Mouse (Mus musculus) common myeloid progenitor, adult 5-6 weeks (primary cell): ENCODE data around the gene Casq2. TPM values are rescaled to one million over a fixed set of nuclear protein-coding genes. Genes with fewer than 3 reads are reported as not detected.

Experiments
- ATAC-seq: replicated peaks from 2 replicates; pipeline ENCODE4 v1.8.0; 2016; ENCODE audit warnings: low read depth, mild to moderate bottlenecking, moderate TSS enrichment, inconsistent platforms; ENCODE audit not compliant: poor library complexity, severe bottlenecking
- total RNA-seq: library from RNA; stranded (forward); fragments of 200-1000, 187-1606 nt; gene quantifications from 2 replicates; pipeline ENCODE4 v1.2.3, GENCODE M21; 2017

The Casq2 gene
- total RNA-seq, 1 experiment from 2014 or later = not detected

DNA sequence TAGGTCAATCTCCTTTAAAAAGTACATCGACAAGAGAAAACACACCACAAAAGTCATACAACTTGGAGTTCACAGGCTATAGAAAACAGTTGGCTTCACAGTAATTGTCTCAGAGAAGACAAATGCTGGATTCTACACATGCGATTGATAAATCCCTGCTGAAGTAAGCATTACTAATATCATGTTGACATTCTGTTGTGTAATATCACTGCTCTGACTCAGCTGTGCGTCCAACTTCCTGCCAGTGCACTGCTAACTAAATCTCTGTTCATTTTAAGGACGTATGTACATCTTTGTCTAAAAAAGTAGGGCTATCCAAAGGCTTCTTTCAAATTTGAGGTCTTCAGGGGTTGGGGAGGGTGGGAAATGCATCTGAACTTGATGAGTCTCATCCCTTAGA, 101.2 kb downstream of the Casq2 start:
- no peak for ATAC-seq

DNA sequence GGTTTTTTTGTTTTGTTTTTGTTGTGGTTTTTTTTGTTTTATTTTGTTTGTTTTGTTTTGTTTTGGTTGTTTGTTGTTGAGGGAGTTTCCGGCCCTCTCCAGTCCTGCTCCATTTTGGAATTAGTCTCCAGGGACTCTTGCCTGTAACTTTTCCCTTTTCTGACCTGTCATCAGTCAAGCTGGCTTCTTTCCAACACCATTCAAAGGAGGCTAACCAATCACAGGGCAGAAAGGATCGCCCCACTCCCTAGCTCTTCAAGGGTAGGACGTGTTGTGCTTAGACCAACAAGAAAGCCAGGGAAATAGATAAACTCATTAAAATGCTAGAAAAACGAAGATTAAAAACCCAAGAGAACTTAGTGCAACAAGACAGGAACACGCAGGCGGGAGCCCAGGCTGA, 102.8 kb downstream of the Casq2 start:
- no peak for ATAC-seq

DNA sequence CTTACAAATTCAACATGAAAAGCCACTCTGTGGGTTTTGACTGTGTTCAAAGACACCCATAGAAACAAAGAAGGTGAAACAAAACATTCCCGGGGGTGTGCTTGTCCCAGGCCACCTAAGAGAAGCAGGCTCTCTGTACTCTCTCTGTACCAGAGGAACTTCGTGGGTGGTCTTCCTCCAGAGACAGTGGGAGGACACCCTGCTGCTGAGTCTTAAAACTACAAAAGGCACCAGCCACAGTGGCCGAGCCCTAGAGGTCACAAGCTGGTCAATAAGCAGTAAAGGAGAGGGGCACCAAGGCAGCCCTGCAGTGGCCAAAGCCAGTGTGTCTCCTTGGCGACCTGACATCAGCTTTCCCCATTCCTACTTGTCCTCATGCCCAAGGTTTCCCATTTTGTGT, 103.8 kb downstream of the Casq2 start:
- ATAC-seq = no peak

DNA sequence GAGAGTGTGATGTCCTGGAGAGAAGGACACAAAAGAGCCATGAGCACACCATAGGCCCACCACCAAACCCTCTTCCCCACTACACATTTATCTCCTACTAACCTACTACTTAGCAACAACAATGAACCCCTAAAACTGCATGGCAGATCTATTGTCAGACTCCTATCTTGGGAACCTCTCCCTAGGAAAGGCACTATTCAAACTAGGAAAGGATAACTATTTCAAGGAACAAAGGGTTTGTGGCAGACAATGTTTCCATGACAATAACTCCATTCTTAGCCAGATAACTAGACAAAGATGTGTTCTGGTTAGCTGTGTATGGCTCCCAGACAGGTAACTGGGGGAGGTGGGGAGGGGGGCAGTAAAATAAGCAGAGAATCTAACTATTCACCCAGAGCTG, 104.4 kb downstream of the Casq2 start:
- ATAC-seq = no peak

DNA sequence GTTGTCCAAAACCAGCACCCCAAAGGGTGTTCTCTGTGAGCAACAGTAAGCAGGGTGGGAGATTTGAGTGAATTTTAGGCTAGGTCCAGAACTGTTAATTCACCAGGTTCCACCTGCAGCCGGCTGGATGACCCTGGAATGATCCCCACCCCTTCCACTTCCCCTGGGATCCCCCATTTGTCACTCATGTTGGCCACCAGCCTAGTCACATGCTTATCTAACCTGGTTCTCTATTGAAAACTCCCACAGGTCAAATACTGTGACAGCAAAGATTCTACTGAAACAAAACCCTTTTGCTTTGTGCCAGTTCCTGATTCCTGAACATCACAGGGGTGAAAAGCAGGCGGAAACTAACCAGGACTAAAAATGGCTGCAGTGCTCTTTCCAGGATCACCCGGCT, 105.4 kb downstream of the Casq2 start:
- no peak for ATAC-seq

DNA sequence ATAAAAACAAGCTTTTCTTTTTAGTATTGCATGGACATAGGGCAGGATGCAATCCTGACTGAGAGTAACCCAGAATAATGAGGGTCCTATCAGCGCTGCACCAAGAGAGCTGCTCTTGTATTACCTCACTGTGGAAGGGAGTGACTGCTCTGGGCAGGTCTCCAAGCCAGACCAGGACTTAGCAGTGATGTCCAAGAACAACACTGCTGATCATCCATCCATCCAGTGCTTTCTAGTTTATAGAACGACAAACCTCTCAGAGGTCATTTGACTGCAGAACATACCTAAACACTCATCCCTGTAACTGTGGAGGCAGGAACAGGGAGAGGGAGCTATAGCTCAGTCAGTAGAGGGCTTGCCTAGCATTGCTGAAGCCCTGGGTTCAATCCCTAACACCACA, 106.4 kb downstream of the Casq2 start:
- ATAC-seq = no peak

DNA sequence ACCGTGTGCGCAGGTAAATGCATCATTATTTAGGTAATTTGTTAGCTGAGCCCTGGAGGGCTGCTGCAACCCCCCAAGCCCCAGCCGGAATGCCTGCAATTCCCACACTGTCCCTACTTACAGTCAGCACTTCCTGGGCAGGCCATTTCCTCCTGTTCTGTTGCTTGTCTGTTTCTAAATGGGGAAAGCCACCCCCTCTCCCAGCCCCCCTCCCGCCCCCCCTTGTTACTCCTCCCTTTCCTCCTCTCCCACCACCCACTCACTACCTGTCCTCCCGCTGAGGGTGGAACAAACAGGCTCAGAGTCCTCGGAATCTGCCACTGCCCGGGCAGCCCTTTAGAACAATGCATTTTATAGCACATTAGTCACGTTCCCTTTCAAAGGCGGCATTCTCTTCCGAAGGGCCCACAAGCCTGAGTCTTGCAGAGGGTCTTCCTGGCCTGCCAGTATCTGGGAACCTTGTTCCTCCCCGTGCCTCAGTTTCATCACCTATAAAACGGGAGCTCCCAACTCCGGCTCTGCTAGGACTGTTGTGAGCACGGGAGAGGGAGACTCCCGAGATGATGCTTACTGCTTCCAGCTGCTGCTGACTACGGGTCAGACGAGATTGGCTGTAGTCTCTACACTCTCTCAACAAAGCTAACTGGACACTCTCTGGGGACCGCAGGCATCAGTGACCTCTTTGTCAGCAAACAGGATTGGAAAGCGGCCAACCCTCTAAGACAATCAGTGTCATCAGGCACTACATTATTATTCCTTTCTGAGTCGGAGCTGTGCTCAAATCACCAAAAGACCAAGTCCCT, 107.5 kb downstream of the Casq2 start:
- ATAC-seq = no peak

DNA sequence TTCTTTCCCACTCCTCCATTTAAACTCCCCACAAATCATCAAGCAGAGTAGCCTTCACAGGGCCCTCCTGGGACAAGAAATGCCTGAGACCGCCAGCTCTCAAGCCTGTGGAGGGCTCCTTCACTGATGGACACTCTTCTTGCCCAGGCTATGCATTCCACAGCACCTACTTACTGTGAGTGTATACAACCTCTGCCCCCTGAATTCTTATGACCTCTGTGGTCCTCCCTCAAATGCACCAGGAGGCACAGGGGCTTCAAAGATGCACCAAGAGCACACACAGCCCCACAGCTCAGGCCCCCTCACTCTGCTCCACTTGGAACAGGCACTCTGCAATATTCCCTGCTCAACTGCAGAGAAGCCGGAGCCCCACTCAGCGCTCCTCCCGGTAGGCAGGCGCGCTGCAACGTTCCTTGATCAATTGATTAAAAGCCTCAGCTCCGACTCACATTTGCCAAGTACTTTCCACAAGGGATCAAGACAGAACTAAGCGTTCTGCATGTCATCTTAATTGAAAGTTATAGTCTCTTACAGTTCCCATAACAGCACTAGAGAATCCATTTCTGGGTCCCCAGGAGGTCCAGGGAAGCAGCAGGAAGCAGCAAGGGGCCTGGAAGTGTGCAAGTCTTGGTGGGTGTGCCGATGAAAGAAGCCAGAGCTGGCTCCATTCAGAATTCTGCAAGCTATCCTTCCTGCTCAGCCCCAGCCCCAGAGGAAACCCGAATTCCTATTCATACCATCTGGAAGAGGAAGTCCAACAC, 108.3 kb downstream of the Casq2 start:
- ATAC-seq = peak; percentile 43; the same call in 1 of the 2 replicates

DNA sequence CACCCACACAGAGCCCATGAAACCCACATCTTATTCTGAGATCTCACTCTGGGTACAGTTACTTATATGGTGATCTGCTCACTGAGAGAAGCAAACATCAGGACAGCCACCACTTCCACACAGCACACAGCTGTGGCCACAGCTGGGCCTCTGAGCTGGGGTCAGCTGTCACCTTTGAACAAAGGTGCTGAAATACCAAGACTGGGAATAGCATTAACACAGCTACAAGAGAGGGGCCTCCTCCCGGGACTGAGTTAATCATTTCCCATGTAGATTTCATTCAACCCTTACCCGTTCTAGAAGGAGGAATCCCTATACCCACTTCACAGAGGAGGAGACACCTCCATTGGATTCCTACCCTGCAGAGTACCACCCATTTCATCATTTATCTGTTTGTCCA, 109.5 kb downstream of the Casq2 start:
- ATAC-seq = no peak

Other genes starting within 250 kb of the Casq2 start
- gene Mab21l3, start 237.5 kb upstream of the Casq2 start, total RNA-seq = not detected in 2 replicates
- gene Slc22a15, start 162.0 kb upstream of the Casq2 start, total RNA-seq = 6.7 and 7.7 TPM in 2 replicates
- gene Nhlh2, start 76.3 kb upstream of the Casq2 start, total RNA-seq = not detected in 2 replicates
- gene Vangl1, start 118.3 kb downstream of the Casq2 start, total RNA-seq = 4.3 and 5.4 TPM in 2 replicates